Mouse (Mus musculus) CH12F3 (cell line): ENCODE results near the gene Ttc28.

Source experiments
- in situ Hi-C: fragments of 300-500 bp; cut with MboI; formaldehyde crosslinking; loops from 2 replicates; pipeline ENCODE4 v1.14.3; 2020; ENCODE audit warnings: low sequenced_read_pairs

The Ttc28 gene

GRCm38 (mm10) chr5:111317526-111317925 is 437.9 kb downstream of the Ttc28 start:
- in situ Hi-C loops, result no loop called here

DNA sequence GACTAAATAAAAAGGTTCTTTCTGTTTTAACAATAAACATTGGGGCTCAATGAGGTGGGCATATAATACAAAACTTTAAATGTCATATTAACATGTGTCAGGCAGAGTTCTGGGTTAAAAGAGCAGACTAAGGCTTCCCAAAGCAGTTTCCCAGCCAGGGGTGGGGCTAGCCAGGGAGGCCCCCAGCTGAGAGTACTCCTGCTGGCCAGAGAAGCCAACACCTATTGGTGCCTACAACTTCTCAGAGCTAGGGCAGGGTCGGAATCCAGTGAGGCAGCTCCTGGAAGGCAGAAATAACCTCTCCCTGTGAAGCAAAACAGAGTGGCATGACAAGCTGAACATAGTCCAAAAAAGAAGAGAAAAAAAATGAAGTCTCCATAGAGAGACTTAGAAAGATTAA is 439.3 kb downstream of the Ttc28 start:
- in situ Hi-C loops, result no loop called here

- in situ Hi-C loops, result no loop called here
These were observed 446.2 kb downstream of the Ttc28 start for GRCm38 (mm10) chr5:111325813-111326212.

DNA sequence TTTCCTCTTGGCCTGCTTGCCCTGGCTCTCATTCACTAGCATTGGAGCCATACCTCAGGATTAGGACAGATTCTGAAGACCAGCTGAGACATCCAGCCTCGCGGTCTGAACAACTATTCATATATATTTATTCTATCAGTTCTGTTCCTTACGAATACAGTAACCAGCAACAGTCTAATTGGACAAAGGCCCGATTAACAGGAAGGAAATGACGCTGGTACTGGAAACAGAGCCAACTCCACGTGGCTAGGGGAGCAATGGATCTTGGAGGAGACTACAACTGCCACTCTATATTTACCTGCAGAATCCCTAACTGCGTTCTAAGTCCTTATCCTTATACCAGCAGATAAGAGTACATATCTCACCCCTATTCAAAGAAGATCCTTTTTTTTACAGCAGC is 447.8 kb downstream of the Ttc28 start:
- in situ Hi-C loops, result no loop called here

DNA sequence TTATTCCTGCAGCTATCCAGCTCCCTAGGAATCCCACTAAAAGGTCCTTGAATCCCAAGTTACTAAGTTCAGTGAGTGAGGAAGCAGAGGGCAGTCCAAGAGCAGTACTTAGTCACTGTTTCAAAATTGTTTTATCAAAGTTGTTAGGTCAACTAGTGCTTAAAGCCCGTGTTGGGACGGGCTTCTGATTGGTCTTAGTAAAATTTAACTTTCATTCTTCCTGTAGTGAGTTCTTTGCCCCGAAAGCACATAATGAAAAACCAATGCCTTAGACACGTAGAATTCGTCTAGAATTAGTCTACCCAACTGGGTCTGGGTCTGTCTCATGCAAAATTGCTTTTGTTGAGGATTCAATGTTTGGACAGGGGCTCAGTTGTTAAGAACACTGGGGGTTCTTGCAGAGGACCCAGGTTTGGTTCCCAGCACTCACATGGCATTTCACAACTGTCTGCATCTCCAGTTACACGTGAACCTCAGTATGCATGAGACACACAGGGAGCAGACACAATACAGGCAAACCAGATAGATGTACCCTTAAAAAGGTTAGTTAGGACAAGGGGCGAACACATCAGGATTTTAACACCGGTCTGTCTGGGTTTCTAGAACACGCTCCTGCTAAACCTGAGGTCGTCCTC is 450.3 kb downstream of the Ttc28 start:
- in situ Hi-C loops, result no loop called here

DNA sequence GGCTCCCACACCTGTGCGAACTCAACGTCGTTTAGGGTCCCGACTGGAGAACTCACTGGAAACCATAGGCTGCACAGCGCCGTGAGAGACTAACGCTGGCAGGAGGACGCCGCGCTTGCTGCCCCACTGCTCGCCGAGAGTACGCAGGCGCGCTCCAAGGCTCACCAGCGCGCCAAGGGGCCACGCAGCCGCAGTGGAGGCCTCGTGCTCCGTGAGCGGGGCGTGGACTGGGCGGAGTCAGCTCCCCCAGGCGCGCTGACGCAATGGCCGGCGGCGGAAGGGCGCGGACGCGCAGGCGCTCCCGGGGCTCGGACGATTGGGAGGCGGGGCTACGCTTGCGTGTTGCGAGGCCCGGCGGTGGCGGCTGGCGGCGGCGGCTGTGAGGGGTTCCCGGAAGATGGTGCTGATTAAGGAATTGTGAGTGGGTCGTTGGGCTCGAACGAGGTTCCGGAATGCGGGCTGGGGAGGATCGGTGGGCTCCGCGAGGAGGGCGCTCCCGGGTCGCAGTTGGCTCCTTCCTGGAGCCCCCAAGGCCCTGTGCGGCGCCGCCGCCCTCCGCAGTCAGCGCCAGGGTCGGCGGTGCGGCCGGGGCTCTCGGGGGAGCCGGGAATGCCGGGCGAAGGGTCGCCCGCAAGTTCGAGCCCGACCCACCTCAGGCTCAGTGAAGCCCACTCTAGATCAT is 451.0 kb downstream of the Ttc28 start, which contains the start of gene Pitpnb:
TSS of gene Pitpnb (plus strand) at position 347 of the 682 bp plus-strand sequence.
- in situ Hi-C loops, result no loop called here

- in situ Hi-C loops, result no loop called here
These were observed 451.5 kb downstream of the Ttc28 start for GRCm38 (mm10) chr5:111331099-111331435.

DNA sequence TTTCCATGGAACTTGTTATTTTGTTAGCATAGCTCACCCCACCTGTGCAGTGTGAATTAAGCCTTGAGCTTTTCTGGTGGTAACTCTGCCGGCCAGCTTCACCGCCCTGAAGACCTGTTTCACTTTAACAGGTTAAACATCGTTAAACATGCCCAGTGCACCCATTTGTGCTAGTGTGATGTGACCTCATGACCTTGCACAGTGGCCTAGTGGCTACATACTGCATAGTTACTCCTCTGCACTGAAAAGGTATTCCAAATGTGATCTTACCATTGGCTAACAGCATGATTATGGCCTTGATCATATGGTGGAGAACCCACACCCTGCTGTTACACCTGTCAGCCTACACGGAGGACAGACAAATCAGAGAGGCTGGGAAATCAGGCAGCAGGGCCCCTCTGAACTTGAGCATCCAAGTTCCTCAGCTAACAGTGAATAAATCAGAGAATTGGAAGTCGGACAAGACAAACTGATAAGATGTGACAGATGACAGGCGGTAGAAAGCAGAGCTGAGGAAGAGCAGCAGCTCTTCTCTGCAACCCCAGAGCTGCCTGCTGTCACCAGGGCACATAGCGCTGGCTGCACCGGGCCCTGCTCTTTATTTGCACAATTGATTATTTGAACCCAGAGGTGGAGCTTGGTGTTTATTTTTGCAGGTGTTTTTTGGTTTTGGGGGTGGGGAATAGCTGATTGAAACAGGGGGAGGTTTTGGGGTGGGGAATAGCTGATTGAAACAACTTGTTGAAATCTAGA is 456.5 kb downstream of the Ttc28 start:
- in situ Hi-C loops, result no loop called here
